Mouse (Mus musculus) C2C12 (cell line): Measurements from ENCODE around the gene Prkar2a.

Source experiments
- CEBPB ChIP-seq: IDR thresholded peaks from one replicate; pipeline ENCODE4 v1.6.1; 2011; ENCODE audit warnings: low read depth, mild to moderate bottlenecking, control low read depth, moderate library complexity
- CTCF ChIP-seq: IDR thresholded peaks from one replicate; pipeline ENCODE4 v1.5.1; 2011; ENCODE audit not compliant: control insufficient read depth, insufficient read depth, insufficient read length
- FOSL1 ChIP-seq: IDR thresholded peaks from one replicate; pipeline ENCODE4 v1.8.0; 2011; ENCODE audit warnings: mild to moderate bottlenecking, low read length; ENCODE audit not compliant: poor library complexity, insufficient read depth, severe bottlenecking
- MAX ChIP-seq: IDR thresholded peaks from one replicate; pipeline ENCODE4 v1.6.1; 2011; ENCODE audit warnings: mild to moderate bottlenecking, control low read depth
- MYOD1 ChIP-seq: IDR thresholded peaks from one replicate; pipeline ENCODE4 v1.6.1; 2011; ENCODE audit warnings: low read depth; ENCODE audit not compliant: control insufficient read depth, insufficient read length
- MYOG ChIP-seq: IDR thresholded peaks from one replicate; pipeline ENCODE4 v1.6.1; 2011; ENCODE audit not compliant: control insufficient read depth, insufficient read length; ENCODE audit errors: extremely low read depth
- USF1 ChIP-seq: IDR thresholded peaks from one replicate; pipeline ENCODE4 v1.6.1; 2011; ENCODE audit warnings: low read depth, mild to moderate bottlenecking, control low read depth, moderate library complexity

GRCm38 (mm10) chr9:108748600-108749183 lies 59.6 kb downstream of the Prkar2a start:
- TF ChIP-seq CTCF (no peak), MYOG (no peak), USF1 (no peak), MAX (no peak), FOSL1 (no peak), MYOD1 (no peak), CEBPB (no peak)
